In the genomic region with DNA sequence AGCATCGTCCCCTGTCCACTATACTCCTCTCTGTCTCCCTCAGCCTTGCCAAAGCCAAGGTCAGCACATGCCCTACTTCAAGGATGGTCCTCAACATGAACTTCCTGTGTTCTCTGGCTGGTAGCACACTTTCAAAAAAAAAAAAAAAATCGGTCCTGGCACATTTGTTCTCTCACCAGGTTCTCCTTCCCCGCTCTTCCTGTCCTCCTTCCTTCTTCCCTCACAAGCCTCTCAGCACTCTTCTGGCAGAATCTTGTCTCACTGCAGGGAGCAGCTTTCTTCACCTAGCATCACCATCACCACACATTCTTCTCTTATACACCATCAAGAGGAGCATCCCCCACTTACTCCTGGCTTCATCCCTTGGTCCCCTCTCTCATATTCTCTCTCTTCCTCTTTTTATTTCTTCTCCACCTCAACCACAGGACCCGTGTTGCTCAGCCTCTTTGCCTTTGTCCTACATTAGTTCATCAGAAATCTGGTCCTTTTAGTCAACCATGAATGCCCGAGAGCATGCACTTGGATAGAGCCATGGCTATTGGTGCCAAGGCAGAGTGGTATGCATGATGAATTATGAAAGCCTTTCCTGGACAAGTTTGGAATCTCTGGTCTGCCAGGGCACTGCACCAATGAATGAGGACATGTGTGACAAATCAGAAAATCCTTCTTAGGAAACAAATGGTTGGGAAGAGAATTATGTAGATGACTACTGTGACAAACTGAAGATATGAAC, we compare ENCODE assay signal across 13 mouse cellular contexts.
DNase-seq lines count a peak whose midpoint lies in the region; ATAC-seq and TF ChIP-seq lines count a peak whose summit lies in the region.
"Had no signal": no experiment of that assay in that cellular context is flagged by ENCODE, and none has a peak within 500 bp of the region (broad histone marks: within the 10 kb centered on the region; RNA-seq: fewer than 3 reads in every experiment).

No protein-coding gene starts in this region.

- H3K27me3 ChIP-seq in Patski, result no peaks in the 10 kb centered on the region
- H3K27me3 ChIP-seq in intestine, embryonic 16.5 days (replicated peaks; ENCODE audit: control insufficient read depth, insufficient read depth, low read length), result no peaks in the 10 kb centered on the region
- H3K27me3 ChIP-seq: limb, embryonic 12.5 days; neural tube, embryonic 13.5 days had no signal

- H3K9me3 ChIP-seq in intestine, embryonic 16.5 days (ENCODE audit: control insufficient read depth, low read length), result no peaks in the 10 kb centered on the region
- H3K9me3 ChIP-seq: embryonic facial prominence, embryonic 10.5 days; limb, embryonic 12.5 days had no signal

- intact Hi-C loops in gastrocnemius, adult 2 months (cut with DNase I), result no loop called here

- peak; percentile 57 for ATAC-seq in Patski
- no peak for ATAC-seq in intestine, embryonic 16.5 days

- POLR2A ChIA-PET in Patski (lab: Charles Lee), result interaction anchor here (0.7 kb wide), 1 partner anchor 239 kb away, joined by 4 read pairs; no protein-coding TSS in a partner anchor

- in situ Hi-C loops in Patski (cut with MboI; ENCODE audit: low pct_unique_long_range_greater_than_20kb), result no loop called here

- peak; percentile 32 for DNase-seq in gastrocnemius, adult 2 months
- DNase-seq in gastrocnemius, postnatal 25 days, result no peak
- DNase-seq in Patski (ENCODE audit: low read depth, low spot score), result no peak
- peak; percentile 96 for DNase-seq in cerebellum, adult 9-11 months
- DNase-seq in kidney, postnatal 25 days, result peak; percentile 13 to 44
- no peak for DNase-seq in embryo, embryonic 10 days (ENCODE audit: low spot score)
- DNase-seq in right cerebral cortex, adult 2 months (ENCODE audit: low spot score in 2 of 2), result no peak
- DNase-seq: lung, postnatal 14 days; thymus, postnatal 25 days had no signal

- no peaks in the 10 kb centered on the region for H3K36me3 ChIP-seq in intestine, embryonic 16.5 days (ENCODE audit: control insufficient read depth, insufficient read depth, low read length)
- H3K36me3 ChIP-seq: embryonic facial prominence, embryonic 10.5 days; limb, embryonic 12.5 days; neural tube, embryonic 13.5 days had no signal

- WGBS in intestine, embryonic 16.5 days, result 72% methylated on average over 5 of the region's 5 CpGs

- TF ChIP-seq CTCF in gastrocnemius, adult 2 months (IDR thresholded peaks at IDR 0.05), result no peak
- no peak for TF ChIP-seq CTCF in Patski (IDR thresholded peaks at IDR 0.05)

- H3K4me1 ChIP-seq in intestine, embryonic 16.5 days (ENCODE audit: control insufficient read depth, insufficient read depth, low read length), result no peaks in the 10 kb centered on the region
- H3K4me1 ChIP-seq: embryonic facial prominence, embryonic 10.5 days; limb, embryonic 12.5 days; neural tube, embryonic 13.5 days had no signal

- H3K27ac ChIP-seq in gastrocnemius, adult 2 months, result no peak overlapping the region
- no peak overlapping the region for H3K27ac ChIP-seq in intestine, embryonic 16.5 days (ENCODE audit: low read length)
- H3K27ac ChIP-seq: embryonic facial prominence, embryonic 10.5 days; limb, embryonic 12.5 days; neural tube, embryonic 13.5 days had no signal

- no peak overlapping the region for H3K4me3 ChIP-seq in gastrocnemius, adult 2 months
- no peak overlapping the region for H3K4me3 ChIP-seq in intestine, embryonic 16.5 days (ENCODE audit: low read length)
- H3K4me3 ChIP-seq: embryonic facial prominence, embryonic 10.5 days; limb, embryonic 12.5 days; neural tube, embryonic 13.5 days had no signal

- H3K4me2 ChIP-seq in intestine, embryonic 16.5 days (ENCODE audit: low read depth, low read length), result no peak overlapping the region
- H3K4me2 ChIP-seq: limb, embryonic 12.5 days; neural tube, embryonic 13.5 days had no signal

- CTCF ChIA-PET in Patski (lab: Charles Lee), result no interaction called here

- H3K9ac ChIP-seq in intestine, embryonic 16.5 days (ENCODE audit: low read depth, low read length), result no peak overlapping the region
- H3K9ac ChIP-seq: limb, embryonic 12.5 days; neural tube, embryonic 13.5 days had no signal

Comparison
In these comparisons a context has a peak if more than half of its experiments do, and no peak if none do; other contexts are left out.
1. DNase-seq: peak in gastrocnemius, adult 2 months (single experiment), cerebellum, adult 9-11 months (single experiment) and kidney, postnatal 25 days (2 of 2); none in gastrocnemius, postnatal 25 days (single experiment), Patski (single experiment), embryo, embryonic 10 days (single experiment) and right cerebral cortex, adult 2 months (0 of 2).